Mouse (Mus musculus) thymus, adult 2 months (tissue): ENCODE data around the gene Rad21l.

Experiments
- CTCF ChIP-seq: fragments of 200-500 bp; IDR thresholded peaks from 2 replicates; pipeline ENCODE4 v1.5.1; 2012; ENCODE audit warnings: mild to moderate bottlenecking, control low read depth, low read length, moderate library complexity, borderline replicate concordance; ENCODE audit not compliant: control insufficient read depth, poor library complexity, insufficient read depth; ENCODE audit errors: extremely low read depth
- POLR2A ChIP-seq: fragments of 200-500 bp; IDR thresholded peaks from 2 replicates; pipeline ENCODE4 v1.6.1; 2012; ENCODE audit warnings: mild to moderate bottlenecking, low read length, control low read depth, moderate library complexity; ENCODE audit not compliant: control insufficient read depth, poor library complexity, insufficient read depth; ENCODE audit errors: extremely low read depth

DNA sequence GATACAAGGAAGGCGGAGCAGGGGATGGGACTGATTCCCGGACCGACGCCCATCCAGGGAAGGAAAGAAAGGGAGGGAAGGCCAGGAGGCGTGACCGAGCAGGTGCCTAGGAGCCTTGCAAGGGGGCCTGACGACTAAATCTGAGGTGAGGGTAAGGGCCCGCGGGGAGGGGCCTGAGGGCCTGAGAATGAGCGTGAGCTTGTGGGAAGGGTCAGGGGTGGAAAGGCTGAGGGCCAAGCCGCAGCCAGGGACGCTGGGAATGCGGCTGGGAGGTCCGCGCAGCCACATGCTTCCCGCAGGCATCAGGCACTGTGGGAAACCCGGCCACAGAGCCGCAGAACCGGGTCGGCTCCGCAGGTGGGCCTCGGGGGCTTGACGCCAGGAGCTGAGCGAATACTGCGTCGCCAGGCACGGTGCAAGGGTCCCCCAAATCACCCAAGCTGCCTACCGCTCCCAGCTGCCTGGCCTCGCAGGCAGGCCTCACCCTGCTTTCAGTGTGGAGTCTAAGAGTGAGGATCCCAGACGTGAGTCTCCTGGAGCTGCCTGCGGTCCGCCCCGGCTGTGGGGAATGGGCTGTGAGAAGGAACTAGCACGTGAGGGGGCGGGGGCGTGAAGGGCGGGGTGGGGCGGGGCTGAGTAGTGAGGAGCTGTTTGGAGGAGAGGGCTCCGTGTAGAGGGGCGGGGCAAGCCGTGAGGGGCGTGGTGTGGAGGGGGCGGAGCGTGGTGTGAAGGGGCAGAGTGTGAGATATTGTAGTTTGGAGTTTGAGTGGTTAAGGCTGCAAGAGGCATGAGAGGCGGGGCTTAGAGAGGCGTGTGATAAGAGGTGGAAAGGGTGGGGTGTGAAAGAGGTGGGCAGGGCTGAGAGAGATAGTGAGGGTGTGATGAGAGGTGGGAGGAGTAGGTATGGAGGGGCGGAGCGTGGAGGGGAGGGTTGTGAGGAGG is 2.0 kb upstream of the Rad21l start:
- TF ChIP-seq POLR2A (no peak), CTCF (no peak)
